22 mouse cellular contexts compared by ENCODE assay signal in the genomic region with DNA sequence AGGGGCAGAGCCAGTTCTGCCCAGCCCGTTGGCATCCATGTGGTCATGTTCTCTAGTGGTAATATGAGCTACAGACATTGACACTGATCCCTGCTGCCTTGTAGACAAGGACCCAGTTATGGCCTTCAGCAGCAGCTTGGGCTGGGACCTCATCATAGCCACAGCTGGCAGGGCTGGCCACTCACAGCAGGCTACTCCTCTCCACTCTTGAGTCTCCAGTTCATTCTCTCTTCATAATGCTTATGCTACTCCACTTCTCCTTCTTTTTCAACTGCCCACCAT.
"Had no signal": no experiment of that assay in that cellular context is flagged by ENCODE, and none has a peak within 500 bp of the region (broad histone marks: within the 10 kb centered on the region; RNA-seq: fewer than 3 reads in every experiment).

No protein-coding gene starts in this region.

- H3K36me3 ChIP-seq: heart, embryonic 10.5 days; heart, embryonic 12.5 days; hindbrain, embryonic 10.5 days; hindbrain, embryonic 12.5 days; intestine, embryonic 15.5 days; limb, embryonic 13.5 days had no signal

- H3K4me1 ChIP-seq: heart, embryonic 10.5 days; heart, embryonic 12.5 days; hindbrain, embryonic 10.5 days; hindbrain, embryonic 12.5 days; intestine, embryonic 15.5 days; limb, embryonic 13.5 days had no signal

- ATAC-seq: forebrain, embryonic 16.5 days; inflammation-experienced regulatory T-cells, adult 6 months; intestine, embryonic 15.5 days; intestine, postnatal 0 days had no signal

- H3K27ac ChIP-seq: gastrocnemius, adult 2 months; heart, embryonic 10.5 days; hindbrain, embryonic 10.5 days; hindbrain, embryonic 12.5 days; hindbrain, embryonic 14.5 days; intestine, embryonic 15.5 days; layer of hippocampus, adult 2 months; limb, embryonic 13.5 days had no signal

- DNase-seq: gastrocnemius, adult 2 months; gastrocnemius, postnatal 10 days; gastrocnemius, postnatal 25 days; heart, postnatal 10 days; heart, postnatal 4 days; kidney, adult 18-20 months; kidney, adult 8-10 months; kidney, postnatal 10 days; kidney, postnatal 25 days; kidney, postnatal 4 days had no signal

- H3K4me2 ChIP-seq: heart, embryonic 12.5 days; hindbrain, embryonic 12.5 days; hindbrain, embryonic 14.5 days; intestine, embryonic 15.5 days; limb, embryonic 13.5 days had no signal

- H3K9me3 ChIP-seq: heart, embryonic 10.5 days; heart, embryonic 12.5 days; hindbrain, embryonic 10.5 days; hindbrain, embryonic 12.5 days; intestine, embryonic 15.5 days; limb, embryonic 13.5 days had no signal

- H3K4me3 ChIP-seq: gastrocnemius, adult 2 months; heart, embryonic 10.5 days; heart, embryonic 12.5 days; hindbrain, embryonic 10.5 days; hindbrain, embryonic 12.5 days; intestine, embryonic 15.5 days; layer of hippocampus, adult 2 months; left cerebral cortex, adult 2 months; limb, embryonic 13.5 days had no signal

- H3K27me3 ChIP-seq: heart, embryonic 12.5 days; hindbrain, embryonic 12.5 days; intestine, embryonic 15.5 days; limb, embryonic 13.5 days had no signal

- H3K9ac ChIP-seq: heart, embryonic 12.5 days; hindbrain, embryonic 12.5 days; hindbrain, embryonic 14.5 days; intestine, embryonic 15.5 days; limb, embryonic 13.5 days had no signal
